Mouse (Mus musculus) lung, postnatal 0 days (tissue): ENCODE results near the gene Lcorl. TPM values are rescaled to one million over a fixed set of nuclear protein-coding genes. Genes with fewer than 3 reads are reported as not detected.

ENCODE experiments used
- ATAC-seq: fragments of 200-750 bp; cut with Nextera tagmentation; 2 replicates; pipeline ENCODE4 v1.8.0; 2017; ENCODE audit warnings: moderate library complexity
- DNase-seq: peaks from one replicate; pipeline ENCODE4 v3.0.0-alpha.2; 2016; ENCODE audit warnings: low spot score
- H3K27ac ChIP-seq: fragments of 300-500 bp; sonication (generic); 2 replicates; pipeline ENCODE4 v1.5.1; 2014; ENCODE audit warnings: antibody characterized with exemption, mild to moderate bottlenecking, low read length, mixed read lengths
- H3K27me3 ChIP-seq: fragments of 300-500 bp; sonication (generic); replicated peaks from 2 replicates; pipeline ENCODE4 v1.6.1; 2014; ENCODE audit warnings: low read length, mixed read lengths; ENCODE audit not compliant: insufficient read depth
- H3K36me3 ChIP-seq: fragments of 300-500 bp; sonication (generic); 2 replicates; pipeline ENCODE4 v1.6.1; 2014; ENCODE audit warnings: low read length, mixed read lengths; ENCODE audit not compliant: insufficient read depth
- H3K4me1 ChIP-seq: fragments of 300-500 bp; sonication (generic); 2 replicates; pipeline ENCODE4 v1.6.1; 2014; ENCODE audit warnings: antibody characterized with exemption, low read depth, low read length, mixed read lengths; ENCODE audit not compliant: insufficient read depth
- H3K4me2 ChIP-seq: fragments of 300-500 bp; sonication (generic); replicated peaks from 2 replicates; pipeline ENCODE4 v1.6.1; 2014; ENCODE audit warnings: low read depth, mild to moderate bottlenecking, low read length, moderate library complexity, mixed read lengths
- H3K4me3 ChIP-seq: fragments of 300-500 bp; sonication (generic); 2 replicates; pipeline ENCODE4 v1.5.1; 2014; ENCODE audit warnings: low read depth, low read length
- H3K9ac ChIP-seq: fragments of 300-500 bp; sonication (generic); replicated peaks from 2 replicates; pipeline ENCODE4 v1.6.1; 2014; ENCODE audit warnings: low read depth, mild to moderate bottlenecking
- H3K9me3 ChIP-seq: fragments of 300-500 bp; sonication (generic); 2 replicates; pipeline ENCODE4 v1.6.1; 2016; ENCODE audit warnings: low read length, mixed read lengths
- CTCF ChIP-seq: IDR thresholded peaks from 2 replicates; pipeline ENCODE4 v1.5.1; 2016; ENCODE audit warnings: antibody characterized with exemption, mild to moderate bottlenecking
- EP300 ChIP-seq: IDR thresholded peaks from 2 replicates; pipeline ENCODE4 v1.6.1; 2016; ENCODE audit warnings: antibody characterized with exemption, mild to moderate bottlenecking, control low read depth
- WGBS: fragments of 180-500 bp; shearing (Covaris S2); extraction: QIAGEN DNeasy Blood & Tissue Kit; methylation state at CpG from one replicate; pipeline ENCODE4 v1.1.7; 2014; 5-methylcytosine and 5-hydroxymethylcytosine counted together
- polyA plus RNA-seq: library from polyadenylated mRNA; unstranded; fragments of >200 nt; fragmentation: Nextera tagmentation; extraction: Ambion mirVana; gene quantifications from 2 replicates; pipeline ENCODE4 v1.2.1, GENCODE M21; 2015

The Lcorl gene
- polyA plus RNA-seq, 1 experiment from 2014 or later: 15.1 TPM

DNA sequence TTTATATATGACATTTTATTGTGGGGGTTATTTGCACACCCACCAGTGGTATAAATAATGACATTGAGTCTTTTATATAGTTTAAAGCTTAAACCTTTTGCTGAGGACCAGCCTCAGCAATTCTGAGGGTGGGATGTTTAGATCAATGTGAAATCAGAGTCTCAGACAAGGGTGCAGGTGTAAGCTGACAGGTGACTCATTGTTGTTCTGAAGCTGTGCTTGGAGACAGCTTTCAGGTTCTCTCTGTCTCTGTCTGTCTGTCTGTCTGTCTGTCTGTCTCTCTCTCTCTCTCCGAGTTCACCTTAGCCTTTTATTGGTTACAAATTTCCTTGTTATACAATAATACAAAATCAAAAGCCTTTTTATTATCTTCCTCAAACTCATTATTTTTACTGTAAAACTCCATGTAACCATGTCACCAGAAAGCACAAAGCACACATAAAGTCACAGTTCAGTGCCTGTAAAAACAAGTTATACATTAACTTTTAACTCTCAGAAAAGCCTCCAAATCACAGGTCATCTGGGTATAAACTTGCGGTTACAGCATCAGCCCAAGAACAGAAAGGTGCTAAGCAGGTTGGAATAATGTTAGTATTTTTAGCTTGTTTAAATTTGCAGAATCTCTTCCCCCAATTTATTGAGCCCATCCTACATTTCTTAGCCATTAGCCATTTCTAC is 206.2 kb downstream of the Lcorl start:
- 82% methylated on average over 2 of the region's 2 CpGs for WGBS
- Histone ChIP-seq H3K27me3 (no peaks in the 10 kb centered on the region), H3K4me2 (no peak overlapping the region), H3K4me1 (no peaks in the 10 kb centered on the region), H3K27ac (no peak overlapping the region), H3K9me3 (no peaks in the 10 kb centered on the region), H3K9ac (no peak overlapping the region), H3K4me3 (no peak overlapping the region), H3K36me3 (no peaks in the 10 kb centered on the region)
- no peak for TF ChIP-seq CTCF
- no peak for TF ChIP-seq EP300
- ATAC-seq (no peak), DNase-seq (no peak)

Other genes with a start within 250 kb of the Lcorl start
- gene Fam184b, start 218.0 kb downstream of the Lcorl start, polyA plus RNA-seq: 0.04 TPM in 2 replicates
- gene Ncapg, start 187.7 kb downstream of the Lcorl start, polyA plus RNA-seq: 2.6 and 3.8 TPM in 2 replicates